Mouse (Mus musculus): ENCODE results near the gene Wnt11.

The Wnt11 gene

DNA sequence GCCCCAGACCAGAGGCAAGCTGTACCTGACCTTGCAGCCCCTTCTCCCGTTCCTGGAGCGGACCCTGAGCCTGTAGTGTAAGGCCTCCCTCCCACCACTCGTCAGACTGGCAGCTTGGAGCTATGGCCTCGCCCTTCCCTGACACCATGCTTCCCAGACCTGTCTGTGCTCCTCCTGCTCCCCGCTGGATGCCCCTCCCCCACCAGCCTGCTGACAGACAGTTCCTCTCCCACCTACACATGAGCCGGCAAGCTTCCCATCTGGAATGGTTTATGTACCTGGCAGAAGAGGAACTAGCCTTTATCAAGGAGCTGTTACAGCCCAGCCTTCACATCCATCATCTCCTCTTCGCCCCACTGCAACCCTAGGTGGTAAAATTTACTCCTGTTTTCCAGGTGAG lies 6.0 kb upstream of the Wnt11 start:
- DNase-seq (ENCODE audit: low read depth) = no peak

DNA sequence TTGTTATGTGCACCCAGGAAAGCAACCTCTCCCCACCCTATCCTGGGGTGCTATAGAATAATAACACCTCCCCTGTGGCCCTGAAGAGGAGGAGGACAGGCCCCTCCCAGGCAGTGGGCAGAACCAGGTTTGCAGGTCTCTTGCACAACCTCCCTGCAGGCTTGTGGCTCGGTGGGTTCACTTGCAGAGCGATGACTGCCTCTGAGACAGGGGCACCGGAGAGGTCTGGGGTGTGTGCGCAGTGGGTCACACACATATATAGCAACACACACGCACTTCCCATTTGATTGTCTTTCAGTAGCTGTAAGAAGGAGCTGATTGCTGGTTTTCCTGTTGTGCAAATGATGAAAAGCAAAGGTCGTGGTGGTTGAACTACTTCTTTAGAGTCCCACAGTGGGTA lies 3.6 kb upstream of the Wnt11 start:
- no peak for DNase-seq (ENCODE audit: low read depth)

DNA sequence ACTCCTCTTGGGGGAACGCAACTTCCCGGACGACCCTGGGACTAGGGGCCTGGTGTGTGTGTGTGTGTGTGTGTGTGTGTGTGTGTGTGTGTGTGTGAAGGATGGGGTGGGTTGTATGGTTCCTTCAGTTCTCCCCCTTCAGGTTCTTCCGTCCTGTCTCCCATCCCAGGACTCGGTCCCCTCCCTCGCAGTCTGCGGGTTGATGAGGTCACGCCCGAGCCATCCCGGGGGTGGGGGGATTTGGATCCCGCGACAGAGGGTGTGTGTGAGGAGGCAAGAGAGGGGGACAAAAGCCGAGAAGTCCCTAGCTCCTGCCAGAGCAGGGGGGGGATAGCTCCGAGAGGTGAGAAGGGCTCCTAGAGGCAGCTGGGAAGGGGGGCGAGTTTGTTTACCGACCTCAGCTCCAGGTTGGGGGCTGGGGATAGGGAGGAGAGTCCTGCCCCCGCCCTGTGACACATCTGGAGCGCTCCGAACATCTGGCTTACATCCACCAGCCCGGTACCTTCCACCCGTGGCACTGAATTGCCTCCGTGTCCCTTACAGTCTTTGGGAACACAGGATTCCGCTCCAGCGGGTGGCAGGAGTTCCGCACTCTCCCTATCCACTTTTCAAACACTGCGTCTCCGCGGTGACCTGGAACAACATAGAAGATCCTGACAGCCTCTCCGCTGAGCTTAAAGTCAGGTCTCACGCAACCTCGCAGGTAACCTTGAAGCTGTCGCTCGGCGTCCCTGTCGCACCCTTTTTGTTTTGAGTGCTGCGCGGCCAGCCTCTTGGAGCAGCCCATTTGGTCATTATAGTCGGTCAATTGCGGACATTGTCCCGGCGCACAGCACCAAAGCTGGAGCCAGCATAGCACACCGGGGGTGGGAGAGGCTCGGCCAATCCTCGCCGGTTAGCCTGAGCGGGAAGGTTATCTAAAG lies 868 bp downstream of the Wnt11 start:
- peak; percentile 35 for DNase-seq (ENCODE audit: low read depth)

DNA sequence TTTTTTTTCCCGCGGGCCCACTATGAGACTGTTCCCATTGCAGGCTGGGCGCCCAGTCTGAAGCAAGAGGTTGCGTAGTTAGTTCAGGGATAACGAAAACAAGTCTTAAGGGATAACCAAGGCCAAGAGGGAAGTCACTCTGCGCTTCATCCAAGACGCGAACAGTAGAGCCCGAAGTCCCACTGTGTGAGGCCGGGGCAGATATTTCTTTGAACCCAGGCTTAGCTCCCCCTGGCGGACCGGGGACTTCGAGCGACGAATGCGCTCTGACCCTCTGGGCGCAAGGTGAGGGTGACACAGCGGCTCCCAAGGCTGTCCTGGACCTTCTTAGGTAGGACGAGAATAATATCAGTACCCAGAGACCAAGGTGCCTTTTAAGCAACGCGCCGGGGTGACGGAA lies 1.7 kb downstream of the Wnt11 start:
- peak; percentile 82 for DNase-seq (ENCODE audit: low read depth)

DNA sequence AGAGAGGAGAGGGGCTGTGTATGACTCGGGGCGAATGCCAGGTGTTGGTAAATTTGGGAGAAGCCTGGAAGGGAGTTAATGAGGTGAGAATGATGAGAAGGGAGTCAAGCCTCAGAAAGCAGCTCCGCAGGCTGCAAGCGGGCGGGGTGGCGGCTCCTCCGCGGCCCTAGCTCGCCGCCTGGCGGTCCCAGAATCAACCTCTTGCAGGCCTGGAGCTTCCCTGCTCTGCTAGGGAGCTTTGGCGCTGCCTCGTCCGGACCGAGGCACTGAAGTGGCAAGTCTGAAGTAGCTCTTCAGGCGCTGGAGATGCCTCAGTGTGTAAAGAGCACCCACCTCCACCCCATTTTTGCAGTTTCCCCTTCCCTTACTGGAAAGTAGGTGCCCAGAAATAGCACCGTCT lies 3.0 kb downstream of the Wnt11 start:
- DNase-seq (ENCODE audit: low read depth) = peak; percentile 72

DNA sequence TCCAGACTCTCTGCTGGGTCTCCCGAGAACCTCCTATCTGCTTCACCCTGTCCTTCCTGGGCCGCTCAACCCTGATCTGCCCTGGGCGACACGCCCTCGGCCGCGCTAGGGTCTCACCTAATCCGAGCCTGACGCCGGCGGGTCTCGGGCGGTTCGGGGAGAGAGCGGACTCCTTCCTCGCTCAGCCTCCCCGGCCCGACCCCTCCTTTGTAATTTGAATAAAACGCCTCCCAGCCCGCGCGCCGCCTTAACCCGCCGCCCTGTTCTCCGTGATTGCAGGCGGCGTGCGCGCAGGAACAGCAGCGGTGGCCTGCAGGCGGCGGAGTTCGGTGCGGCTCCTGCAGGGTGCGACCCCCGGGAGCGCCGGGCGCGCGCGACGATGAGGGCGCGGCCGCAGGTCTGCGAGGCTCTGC lies 3.8 kb downstream of the Wnt11 start:
- DNase-seq (ENCODE audit: low read depth) = peak; percentile 51

DNA sequence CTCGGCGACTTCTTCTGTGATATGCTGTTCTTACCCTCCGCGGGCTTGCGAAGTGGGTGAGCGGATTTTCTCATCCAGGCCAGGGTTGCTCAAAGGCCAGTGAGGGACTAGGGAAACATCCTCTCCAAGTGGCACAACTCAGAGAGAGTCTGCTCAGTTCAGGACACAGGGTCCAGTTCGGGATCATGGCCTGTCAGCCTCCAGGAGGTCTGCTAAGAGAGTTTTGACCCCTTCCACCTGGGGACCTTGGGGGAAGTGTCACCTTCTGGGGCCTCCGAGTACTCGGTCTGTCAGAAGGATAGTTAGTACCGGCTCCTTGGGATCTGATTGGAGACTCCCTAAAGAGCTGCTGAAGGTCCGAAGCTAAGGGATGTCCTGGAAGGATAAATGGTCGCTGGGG lies 4.4 kb downstream of the Wnt11 start:
- DNase-seq (ENCODE audit: low read depth) = no peak

DNA sequence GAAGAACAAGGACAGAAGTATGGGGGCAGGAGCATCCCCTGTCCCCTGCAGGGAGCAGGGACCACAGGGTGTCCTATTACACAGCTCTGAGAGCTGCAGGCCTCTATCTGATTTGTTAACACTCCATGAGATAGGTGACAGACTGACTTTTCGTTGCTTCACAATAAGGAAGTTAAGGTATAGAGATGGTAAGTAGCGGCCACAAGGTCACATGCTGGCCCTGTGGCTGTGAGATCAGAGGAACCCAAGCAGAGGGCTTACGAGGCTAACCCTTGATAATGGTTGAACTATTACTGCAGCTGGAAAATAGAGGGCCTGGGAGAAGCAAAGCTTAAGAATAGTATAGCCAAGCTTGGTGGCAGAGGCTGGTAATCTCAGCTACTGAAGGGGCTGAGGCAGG lies 5.9 kb downstream of the Wnt11 start:
- no peak for DNase-seq (ENCODE audit: low read depth)

DNA sequence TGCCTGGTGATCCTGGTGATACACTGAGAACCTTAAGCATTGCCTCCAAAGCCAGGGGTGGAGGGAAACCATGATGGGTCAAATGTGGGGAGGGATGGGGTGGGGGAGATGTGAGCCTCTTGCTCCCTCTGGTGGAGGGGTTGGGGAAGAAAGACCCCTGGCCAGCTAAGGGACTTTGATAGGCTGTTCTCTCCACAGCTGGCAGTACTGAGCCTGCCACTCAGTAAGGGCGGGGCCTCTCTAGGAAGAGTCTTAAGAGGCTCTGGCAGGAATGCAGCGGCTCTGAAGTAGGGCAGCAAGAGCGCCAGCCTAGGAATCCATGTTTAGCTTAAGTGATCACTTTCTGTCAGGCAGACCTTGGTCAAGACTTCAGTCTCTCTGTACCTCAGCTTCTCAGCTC lies 6.9 kb downstream of the Wnt11 start:
- DNase-seq (ENCODE audit: low read depth) = no peak

DNA sequence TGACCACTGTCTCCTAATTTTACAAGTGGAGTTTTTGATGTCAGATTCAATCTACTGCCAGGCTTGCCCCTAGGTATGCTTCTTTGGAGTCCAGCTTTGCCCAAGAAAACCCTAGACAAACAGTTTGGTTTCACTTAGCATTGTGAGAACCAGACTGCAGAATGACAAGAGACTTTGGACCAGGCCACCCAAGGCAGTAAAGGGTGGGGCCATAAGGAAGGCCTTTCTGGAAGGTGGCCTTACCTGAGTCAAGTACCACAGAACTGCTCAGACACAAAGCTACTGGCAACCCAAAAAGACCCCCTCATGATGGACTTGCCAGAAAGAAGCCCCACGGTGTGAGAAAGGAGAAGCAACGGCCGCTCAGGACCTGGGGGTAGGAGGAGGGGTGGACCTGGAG lies 8.1 kb downstream of the Wnt11 start:
- no peak for DNase-seq (ENCODE audit: low read depth)

DNA sequence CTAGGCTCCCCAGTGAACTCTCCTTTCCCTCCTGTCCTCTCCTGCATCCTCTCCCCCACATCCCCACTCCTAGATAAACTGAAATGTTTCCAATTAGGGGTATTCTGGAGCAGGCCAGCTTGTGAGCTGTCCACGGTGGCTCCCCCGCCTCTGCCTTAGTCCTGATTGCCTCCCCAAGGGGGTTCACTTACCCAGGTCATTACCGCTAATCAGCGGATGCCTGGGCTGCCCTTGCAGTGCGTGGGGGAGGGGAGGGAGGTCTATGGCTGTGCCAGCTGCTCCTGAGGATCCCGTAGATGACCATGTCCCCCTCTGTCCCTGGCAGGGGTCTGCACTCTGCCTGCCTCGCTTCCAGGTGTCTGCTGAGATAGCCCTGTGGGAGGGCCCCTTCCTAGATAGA lies 8.7 kb downstream of the Wnt11 start:
- no peak for DNase-seq (ENCODE audit: low read depth)

DNA sequence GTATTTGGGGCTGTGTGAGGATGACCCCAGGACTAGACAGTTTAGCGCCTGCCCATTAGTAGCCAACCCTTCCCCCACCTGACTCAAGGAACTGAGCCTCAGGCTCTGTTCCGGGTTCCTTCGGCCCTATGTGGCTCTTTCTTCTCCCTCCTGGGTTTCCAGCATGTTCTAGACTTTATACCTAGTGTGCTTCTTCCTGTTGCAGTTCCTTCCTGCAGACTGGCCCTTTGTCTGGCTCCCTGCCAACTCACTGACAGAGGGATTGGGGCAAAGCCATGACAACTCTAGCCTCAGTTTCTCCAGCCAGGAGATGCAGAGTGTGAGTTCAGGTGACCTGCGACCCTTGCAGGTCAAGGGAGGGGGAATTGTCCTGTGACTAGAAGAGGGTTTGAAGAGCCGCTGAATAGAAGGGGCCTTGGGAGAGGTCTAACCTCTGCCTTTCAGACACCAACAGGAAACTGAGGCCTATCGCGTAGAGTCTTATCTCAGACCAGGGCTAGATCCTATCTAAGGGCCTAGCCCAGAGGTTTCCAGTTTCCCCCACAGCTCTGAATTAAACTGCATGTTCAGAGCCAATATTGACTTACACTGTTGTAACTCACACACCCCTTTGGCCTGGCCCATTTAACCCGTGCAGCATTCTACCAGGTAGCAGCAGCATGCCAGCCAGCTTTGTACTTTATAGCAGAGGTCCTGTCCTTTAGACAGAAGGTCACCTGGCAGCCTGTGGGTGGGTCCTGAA lies 14.2 kb downstream of the Wnt11 start:
- peak; percentile 22 for DNase-seq (ENCODE audit: low read depth)

DNA sequence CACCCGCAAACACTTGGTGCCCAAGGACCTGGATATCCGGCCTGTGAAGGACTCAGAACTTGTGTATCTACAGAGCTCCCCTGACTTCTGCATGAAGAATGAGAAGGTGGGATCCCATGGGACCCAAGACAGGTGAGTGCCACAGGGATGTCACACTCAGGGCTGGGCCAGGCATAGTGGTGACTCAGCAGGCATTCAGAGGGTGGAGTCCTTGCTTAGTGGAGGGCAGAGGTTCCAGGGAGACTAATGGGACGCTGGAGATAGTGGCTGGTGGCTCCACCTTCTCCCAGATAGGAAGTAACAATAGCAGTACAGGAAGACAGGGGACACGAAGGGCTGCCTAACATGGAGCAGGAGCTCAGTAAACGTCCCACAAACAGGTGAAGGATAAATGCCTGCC lies 15.5 kb downstream of the Wnt11 start:
- DNase-seq (ENCODE audit: low read depth) = no peak

DNA sequence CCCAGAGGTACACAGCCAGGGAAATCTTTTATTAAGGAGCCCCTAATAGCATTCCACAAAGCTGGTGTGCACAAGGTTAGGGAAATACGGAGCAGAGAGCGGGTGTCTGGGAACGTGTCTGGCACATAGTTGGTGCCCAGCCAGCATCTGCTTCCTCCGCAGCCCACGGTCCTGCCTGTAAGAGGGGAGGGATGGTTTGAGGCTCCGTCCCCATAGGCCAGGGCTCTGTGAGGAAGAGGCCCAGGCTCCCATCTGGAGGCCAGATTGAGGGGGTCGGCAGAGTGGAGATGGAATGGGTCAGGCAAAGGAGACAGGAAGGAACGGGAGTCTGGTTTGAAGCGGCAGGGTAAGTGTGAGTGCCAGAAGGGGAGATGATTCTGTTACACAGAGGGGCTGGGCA lies 16.3 kb downstream of the Wnt11 start:
- DNase-seq (ENCODE audit: low read depth) = no peak

DNA sequence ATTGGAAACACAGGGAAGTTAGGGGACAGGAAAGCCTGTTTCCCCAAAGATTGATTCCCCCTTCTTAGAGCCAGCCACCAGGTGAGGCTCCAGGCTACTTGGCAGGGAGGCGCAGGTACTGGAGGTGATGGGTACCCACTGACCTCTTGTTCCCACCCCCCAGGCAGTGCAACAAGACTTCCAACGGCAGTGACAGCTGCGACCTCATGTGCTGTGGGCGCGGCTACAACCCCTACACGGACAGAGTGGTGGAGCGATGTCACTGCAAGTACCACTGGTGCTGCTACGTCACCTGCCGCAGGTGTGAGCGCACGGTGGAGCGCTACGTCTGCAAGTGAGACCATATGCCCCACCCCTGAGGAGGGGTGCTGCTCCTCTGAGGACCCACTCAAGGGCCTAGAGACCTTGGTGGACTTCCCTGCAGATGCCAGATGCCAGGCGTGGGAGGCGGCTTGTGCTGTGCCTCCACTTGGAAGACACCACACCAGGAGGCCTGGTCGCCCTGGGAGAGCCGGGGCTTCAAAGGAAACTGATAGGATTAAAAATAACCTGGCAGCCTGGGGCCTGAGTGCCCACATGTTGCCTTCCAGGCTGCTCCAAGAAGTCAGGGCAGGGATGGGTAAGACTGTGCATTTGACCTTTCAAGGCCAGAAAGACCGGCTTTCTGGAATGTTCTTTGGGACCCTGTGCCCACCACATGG lies 18.2 kb downstream of the Wnt11 start:
- no peak for DNase-seq (ENCODE audit: low read depth)

DNA sequence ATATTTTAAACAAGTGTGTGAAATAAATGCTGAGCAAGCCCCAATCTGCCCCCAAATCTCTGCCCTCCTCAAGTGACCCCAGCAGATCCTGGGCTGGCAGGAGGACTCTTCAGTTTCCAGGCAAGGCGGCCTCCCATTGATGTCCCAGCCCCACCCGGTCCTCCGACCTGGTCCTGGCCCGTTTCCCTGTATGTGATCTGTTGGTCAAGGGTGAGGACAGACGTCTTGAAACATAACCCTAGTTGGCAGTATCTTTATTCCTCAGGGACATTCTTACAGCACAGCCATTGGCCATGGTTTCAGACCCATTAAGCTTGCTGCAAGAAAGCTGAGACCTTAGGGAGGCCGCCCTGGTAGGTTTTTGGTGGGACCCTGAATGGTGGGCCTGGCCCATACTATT lies 18.9 kb downstream of the Wnt11 start:
- no peak for DNase-seq (ENCODE audit: low read depth)

DNA sequence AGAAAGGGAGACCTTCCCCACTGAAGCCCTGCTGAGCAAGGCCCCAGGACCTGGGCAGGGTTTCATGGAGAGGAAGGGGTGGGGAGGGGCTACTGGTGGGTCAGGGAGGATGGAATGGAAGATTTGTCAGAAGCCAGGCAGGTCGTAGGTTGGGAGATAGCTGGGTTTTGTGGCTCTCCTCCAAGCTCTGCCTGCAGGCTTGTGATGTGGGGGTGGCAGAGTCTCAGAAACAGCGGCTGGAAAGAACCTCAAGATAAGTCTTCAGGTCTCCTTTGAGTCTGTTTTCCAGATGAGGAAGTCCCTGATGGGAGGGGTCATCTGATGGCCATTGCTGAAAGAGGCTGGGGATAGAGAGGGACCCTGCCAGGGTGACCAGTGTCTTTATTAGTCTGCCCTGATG lies 20.5 kb downstream of the Wnt11 start:
- DNase-seq (ENCODE audit: low read depth) = no peak

DNA sequence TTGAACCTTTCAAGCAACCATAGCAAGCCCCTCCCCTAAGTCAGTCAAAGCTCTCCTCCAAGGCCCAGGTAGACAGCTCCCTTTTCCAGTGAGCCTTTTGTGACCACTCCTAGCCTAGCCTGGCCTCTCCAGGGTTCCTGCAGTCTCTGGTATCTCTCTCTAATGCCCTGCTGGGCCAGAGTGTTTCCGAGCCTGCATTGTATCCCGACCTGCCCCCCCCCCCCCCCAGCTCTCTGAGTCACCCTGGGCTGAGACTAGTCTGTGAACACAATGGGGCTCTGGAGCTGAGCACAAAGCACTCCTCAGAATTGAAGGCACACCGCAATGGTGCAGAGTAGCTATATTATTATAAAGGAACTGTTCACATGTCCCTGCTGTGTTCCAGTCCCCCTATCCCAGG lies 21.2 kb downstream of the Wnt11 start:
- no peak for DNase-seq (ENCODE audit: low read depth)

DNA sequence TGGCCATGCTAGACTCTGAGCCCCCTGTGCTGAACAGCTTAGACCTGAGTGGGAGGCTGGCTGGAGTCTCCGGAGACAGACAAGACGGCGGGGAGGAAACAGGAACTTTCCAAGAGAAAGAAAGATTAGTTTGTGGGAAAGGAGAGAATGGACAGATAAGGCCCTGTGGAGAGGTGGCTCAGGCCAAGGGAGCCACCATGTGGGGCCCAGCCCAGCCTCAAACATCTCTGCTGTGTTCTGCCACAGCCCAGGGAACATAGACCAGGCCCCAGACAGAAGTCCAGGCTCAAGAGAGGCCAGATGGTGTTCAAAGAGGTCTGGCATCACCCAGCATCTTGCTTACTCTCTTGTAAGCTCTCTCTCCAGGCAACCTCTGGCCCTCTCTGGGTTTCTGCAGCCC lies 22.2 kb downstream of the Wnt11 start:
- no peak for DNase-seq (ENCODE audit: low read depth)

DNA sequence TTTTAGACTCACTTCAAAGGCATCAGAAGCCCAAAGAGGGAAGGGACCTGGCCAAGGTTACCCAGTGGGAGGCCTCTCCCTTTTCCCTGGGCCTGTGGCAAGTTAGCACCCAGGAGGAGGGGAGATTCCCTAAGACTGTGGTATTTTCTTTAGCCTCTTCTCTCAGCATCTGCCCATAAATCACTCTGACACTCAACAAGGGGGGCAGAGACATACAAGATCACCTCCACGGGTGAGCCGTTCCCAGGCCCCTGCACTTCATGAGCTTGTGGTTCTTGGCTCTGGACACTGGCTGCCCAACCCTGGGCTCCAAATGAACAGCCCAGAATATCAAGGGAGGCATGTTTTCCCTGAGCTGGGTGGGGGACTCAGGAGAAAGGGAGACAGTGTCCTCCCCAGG lies 26.1 kb downstream of the Wnt11 start:
- DNase-seq (ENCODE audit: low read depth) = no peak

DNA sequence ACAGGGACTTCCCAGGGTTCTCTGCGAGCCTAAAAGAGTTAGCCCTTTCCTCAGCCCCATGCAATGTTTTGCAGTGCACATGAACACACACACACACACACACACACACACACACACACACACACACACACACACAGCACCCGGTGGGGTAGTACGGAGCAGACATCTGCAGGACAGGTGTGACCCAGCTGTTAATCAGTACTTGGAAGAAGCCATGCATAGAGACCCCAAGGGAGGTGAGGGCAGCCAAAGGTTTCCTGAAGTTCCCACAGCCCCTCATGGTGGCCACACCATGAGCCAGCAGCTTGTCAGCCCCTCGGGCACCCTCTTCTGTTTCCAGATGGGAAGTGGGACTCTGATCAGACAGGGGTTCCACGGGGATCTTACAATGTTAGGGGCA lies 28.1 kb downstream of the Wnt11 start:
- DNase-seq (ENCODE audit: low read depth) = no peak

DNA sequence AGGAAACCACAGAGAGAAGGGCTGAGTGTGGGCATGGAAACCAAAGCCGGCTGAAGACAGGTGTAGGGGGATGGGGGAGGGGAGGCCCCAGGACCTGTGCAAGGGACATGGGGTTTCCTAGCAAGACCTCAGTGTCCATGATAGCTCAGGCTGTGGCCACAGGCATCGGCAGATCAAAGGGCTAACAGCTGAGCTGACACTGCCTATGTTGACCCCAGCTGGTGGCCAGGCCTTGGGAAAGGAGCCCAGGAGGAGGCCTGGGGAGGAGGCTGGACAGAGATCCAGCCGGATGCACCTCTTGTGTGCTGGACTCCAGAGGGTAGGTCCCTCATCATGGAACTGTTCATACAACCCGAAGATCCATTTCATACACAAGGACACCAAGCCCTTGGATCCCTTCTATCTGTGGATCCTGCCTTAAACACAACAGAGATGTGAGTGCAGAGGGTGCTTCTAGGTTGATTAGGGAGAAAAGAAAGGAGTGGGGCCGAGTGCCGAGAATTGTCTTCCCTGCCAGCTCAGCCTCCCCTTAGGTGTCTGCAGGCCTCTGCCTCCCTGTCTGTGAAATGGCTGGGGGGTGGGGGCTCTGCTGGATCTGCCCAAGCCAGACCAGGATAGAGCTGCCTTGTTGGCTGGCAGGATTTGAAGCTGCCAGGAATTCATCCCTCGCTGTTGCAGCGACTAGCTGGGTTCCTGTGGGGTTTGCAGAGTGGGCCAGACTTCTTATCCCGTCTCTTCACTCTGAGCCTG lies 29.2 kb downstream of the Wnt11 start:
- DNase-seq (ENCODE audit: low read depth) = no peak

All from induced T-regulatory cell, adult 2 months (primary cell).